Mouse (Mus musculus): ENCODE measurements around the gene Dnajb13.

Dnajb13 gene

DNA sequence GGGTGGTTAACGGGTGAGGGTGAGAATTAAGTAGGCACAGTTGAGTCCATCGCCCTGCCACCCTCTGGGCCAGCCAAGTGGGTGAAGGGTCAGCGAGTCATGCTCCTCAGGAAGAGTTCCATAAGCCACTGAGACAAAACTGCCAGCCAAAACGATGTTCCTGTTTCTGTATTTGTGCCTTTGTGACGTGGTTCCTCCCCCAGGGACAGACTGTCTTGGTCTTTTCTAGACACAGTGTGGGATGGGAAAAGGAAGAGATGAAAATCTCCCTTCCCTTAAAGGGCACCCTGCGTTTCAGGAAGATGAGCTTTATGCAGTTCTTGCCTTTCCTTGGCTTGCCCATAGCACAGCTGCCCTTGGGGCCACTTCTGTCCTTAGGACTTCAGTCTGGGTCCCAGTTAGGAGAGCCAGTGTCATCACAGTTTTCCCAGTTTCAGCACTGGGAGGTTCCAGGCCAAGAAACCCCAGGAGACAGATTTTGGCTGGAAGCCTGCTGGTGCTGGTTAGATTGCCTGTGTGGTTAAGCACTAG lies 53.1 kb downstream of the Dnajb13 start:
- in situ Hi-C loops (cut with MboI, MseI): no loop called here

DNA sequence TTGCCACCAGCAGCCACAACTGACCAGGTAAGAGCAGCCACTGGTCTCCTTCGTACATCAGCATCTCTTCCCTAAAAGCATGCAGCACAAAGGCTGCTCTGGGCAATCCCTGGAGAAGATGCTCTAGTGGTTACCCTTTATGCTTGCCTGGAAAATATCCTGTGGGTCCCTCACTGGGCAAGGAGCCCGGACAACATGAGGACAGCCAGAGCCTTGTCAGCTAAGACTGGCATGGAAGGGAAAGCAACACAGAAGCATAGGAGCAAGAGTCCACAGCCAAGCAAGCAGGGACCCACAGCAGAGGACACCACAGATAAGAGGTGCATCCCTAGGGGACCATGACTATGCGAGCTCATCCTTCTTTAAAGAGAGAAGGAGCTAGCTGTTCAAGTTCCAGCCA lies 54.9 kb downstream of the Dnajb13 start:
- in situ Hi-C loops (cut with MboI, MseI): loop anchor here in 1 of 2 experiments (10.0 kb wide), 1 partner anchor 1765 kb away; no protein-coding TSS in a partner anchor

DNA sequence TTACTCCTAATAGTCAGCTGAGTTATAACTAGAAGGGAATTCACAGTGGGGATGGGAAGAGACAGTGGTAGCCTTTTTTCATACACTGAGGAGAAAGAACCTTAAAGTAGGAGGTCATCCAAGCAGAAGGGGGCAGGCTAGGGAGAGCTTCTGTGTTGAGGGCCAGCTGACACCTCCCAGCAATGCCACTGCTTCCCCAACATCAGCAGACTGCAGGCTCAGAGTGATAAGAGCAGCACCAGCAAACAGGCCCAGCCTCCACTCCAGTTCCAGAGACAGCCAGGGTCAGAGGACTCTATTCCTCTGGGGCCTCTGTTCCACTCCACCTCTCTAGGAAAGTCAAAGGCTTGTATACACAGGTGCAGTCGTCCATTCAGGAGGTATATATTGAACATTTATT lies 56.6 kb downstream of the Dnajb13 start:
- in situ Hi-C loops (cut with MboI, MseI): loop anchor here in 1 of 2 experiments (10.0 kb wide), 1 partner anchor 1763 kb away; no protein-coding TSS in a partner anchor

All from T-helper 17 cell (primary cell).